Mouse (Mus musculus) kidney, postnatal 36 days (tissue): ENCODE results near the gene Chst8.
A peak's percentile ranks its signal among the peaks of the same experiment; 100 is the strongest.

Experiments
- DNase-seq, 2 experiments: peaks; one replicate each; pipeline ENCODE4 v3.0.0; 2021 to 2022; ENCODE audit warnings: mixed read lengths in 2 of 2

The Chst8 gene

DNA sequence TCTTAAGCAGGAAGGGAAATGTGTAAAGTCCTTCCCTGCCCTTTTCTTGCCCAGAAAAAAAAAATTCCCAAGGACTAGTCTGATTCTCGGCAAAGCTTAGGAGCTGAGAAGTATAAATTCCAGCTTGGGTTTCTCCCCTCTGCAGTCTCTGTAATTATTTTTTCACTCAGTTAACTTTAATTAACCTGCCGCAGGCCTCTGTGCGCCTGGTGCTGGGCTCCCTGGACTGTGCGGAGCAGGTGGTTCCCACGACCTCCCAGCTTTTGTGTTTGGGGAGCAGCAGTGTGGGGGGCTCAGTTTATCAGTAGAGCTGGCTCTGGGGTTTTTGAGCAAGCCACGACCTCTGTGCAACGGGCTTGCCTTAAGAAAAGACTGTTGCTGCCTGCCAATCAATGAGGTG, 62.2 kb downstream of the Chst8 start:
- DNase-seq: no peak

DNA sequence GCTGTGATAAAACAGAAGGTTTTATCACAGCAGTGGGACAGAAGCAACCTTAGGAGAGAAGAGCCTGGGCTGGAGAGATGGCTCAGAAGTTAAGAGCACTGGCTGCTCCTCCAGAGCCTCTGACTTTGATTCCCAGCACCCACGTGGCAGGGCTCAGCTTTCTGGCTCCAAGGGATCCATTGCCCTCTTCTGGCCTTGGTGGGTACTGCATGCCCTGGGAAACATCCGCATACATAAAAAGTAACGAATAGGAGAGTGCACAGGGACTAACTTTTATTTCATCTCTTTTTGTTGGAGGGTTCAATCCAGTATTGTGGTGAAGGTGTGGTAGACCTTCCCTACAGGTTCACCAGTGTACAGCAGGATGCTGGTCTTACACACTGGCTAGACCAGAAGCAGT, 62.8 kb downstream of the Chst8 start:
- DNase-seq: peak; percentile 17 to 62

DNA sequence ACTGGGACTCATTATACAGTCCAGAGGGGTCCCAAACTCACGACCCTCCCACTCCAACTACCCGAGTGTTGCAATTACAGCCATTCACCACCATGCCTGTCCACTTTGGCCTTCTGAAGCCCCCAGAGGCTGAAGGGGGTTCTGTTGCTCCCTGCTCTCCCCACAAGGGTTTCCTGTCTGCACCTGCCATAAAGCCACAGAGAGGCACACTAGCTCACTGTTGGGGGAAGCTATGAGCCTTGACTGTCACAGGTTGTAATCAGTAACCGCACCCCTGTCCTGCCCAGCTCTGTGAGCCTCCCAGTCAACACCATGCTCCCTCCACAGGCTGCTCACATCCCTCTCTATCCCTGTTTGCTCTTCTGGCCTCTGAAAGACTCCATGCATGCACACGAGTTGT, 64.0 kb downstream of the Chst8 start:
- DNase-seq: no peak

DNA sequence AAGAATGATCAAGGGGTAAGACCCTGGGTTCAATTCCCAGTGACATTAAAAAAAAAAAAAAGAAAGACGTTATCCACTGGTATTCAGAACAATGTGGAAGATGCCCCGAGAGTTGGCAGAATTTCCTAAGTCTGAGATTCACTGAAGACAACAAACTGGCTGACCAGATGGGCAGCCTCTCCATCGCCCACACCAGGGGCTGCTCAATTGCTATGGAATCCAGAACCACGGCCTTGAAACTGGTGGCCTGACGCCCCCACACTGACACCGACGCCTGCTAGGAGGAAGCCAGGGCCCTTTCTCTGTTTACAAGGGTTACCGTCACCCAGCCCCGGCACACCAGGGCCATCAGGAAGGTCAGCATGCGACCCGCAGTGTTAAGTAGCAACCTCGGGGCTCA, 64.8 kb downstream of the Chst8 start:
- DNase-seq: no peak

DNA sequence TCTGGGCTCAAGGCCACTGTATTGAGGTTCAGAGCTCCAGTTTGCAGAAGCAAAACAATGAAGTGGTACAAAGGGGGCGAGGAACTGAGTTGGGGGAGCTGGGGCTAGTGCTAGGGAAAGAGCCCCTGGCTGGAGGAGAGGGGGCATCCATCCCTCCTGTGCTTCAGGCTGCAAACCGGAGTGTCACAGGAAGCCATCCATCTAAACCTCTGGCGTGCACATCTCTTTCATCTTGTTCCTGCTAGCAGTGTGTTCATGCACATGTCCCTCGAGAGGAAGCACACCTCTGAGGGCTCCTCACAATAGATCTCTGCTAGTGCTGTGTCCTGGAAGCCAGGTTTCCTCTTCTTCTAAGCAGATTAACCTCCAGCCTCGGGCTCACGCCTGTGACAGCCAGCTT, 65.9 kb downstream of the Chst8 start:
- peak in 1 of 2 experiments; percentile 13 for DNase-seq

DNA sequence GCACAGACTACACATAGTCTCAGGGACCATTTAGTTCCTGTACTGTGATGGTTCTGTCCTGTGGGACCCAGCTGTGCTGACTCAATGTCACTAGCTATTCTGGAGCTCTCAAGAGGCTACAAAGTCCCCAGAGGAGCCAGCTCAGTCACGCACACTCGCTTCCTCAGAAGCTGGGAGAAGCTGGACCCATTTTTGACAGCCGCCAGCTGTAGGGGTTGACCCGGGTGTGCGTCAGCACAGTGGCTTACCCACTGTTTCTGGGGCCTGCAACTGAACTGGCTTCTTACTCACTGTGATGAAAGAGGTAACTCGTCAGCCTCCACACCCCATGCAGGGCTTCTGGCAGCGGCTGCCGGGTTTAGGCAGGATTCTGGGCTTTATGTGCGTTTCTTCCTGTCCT, 66.3 kb downstream of the Chst8 start:
- DNase-seq: peak; percentile 63 to 66

DNA sequence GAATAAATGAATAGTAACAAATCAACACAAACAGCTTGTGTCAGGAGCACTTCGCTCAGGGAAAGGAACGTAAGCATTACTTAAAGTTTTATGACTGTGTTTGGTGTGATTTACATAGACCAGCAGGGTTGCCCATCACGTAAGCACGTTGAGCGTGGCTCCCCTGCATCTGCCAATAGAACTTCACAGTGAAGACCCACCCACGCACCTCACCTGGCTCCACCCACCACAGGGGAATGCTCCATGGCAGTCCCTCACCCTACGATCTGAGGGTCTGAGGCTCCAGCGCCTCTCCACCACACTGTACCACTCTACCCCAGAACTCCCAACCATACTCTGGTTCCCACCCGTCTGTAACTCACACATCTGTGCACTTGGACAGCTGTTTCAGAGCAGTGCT, 67.1 kb downstream of the Chst8 start:
- no peak for DNase-seq

DNA sequence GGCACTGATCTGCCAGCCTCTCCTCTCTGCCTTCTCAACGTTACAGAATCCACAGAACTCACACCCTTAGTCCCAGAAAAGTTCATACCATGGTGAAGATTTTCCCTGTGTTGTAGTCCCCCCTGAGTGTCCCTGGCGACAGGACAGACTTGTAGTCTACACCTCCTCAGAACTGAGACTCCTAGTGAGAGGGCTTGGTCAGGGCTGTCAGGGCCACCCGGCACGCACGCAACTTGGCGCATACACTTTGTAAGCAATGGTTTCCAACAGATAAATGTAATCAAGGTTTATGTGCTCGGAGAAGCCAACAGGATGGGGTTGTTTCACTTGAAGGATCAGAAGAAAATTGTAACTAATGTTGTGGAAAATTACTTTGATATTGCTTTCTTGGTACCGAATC, 67.5 kb downstream of the Chst8 start:
- no peak for DNase-seq

DNA sequence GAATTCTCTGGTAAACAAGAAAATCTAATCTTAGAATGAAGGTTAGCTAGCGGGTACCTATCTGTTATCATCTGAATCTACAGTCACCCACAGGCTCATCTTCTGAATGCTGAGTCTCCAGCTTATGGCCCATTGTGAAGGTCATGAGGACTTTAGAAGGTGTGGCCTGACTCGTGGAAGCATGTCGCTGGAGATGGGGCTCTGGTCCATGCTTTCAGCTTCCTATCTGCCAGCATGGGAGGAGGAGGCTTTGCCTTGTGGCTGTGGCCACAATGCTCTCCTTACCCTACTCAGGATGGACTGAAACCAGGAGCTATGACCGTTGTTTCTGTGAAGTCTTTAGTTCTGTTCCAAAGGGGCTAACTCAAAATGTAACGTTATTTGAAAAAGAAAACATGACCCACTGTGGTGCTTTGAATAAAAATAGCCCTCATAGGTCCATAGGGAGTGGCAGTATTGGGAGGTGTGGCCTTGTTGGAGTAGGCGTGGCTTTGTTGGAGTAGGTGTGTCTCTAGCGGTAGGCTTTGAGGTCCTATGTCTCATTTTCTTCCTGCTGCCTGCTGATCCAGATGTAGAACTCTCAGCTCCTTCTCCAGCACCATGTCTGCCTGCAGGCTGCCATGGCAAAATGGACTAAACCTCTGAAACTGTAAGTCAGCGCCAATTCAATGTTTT, 69.0 kb downstream of the Chst8 start:
- DNase-seq: no peak

DNA sequence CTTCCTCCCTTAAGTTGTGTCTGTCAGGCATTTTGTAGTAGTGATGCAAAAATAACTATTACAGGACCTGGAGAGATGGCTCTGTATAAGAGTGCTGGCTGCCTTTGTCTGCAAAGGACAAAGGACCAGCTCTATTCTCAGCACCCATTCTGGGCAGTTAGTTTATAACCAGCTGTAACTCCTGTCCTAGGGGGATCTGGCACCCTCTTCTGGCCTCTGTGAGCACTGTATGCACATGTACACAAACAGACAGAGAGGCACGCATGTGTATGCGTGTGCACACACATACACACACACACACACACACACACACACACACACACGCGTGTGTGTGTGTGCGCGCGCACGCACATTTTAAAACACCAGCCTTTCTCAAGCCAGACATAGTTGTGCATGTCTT, 73.1 kb downstream of the Chst8 start:
- DNase-seq: no peak

DNA sequence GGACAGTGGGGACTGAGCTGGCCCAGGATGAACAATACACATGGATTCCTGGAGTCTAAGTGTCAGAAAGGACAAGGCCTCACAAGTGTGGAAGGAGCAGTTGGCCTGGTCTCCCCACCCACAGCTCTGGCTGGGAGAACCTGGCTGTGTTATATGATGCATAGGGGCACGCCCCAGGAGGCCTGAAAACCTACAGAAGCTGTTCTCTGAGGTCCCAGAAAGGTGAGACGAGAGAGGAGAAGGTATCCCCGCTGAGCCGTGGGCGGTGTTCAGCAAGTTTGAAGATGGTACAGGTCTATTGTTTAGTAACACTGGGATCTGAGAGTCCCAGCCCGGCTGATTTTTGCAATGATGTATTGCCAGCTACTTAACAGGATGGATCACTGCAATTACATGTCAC, 75.3 kb downstream of the Chst8 start:
- no peak for DNase-seq

DNA sequence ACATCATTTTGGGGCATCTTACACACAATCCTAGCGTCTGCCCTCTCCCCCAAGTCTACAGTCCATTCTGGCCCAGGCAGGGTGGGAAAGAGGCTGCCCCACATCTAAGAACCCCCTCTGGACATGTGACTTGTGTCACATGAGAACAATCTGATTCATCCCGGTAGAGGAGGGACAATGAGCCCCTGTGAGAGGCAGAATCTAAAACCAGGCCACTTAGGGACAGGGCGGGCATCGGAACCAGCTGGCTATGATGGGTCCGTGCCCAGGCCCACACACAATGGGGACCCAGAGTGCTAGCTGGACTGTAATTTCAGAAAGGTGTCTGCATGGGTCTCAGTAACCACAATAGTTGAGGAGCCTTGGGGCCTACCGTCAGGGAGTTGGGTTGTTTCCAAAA, 78.2 kb downstream of the Chst8 start:
- no peak for DNase-seq

DNA sequence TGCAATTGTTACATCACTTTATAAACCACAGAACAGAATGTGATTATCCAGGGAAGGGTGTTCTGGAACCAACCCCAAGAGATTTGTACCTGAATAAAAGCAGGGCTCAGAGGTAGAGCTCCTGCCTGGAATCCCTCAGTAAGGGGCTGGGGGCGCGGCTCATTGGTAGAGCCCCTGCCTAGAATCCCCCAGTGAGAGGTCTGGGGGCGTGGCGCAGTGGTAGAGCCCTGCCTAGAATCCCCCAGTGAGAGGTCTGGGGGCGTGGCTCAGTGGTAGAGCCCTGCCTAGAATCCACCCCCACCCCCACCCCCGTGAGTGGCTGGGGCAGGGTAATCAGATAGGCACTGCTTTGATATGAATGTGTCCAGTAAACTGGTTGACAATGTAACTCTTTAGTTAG, 83.6 kb downstream of the Chst8 start:
- DNase-seq: no peak

DNA sequence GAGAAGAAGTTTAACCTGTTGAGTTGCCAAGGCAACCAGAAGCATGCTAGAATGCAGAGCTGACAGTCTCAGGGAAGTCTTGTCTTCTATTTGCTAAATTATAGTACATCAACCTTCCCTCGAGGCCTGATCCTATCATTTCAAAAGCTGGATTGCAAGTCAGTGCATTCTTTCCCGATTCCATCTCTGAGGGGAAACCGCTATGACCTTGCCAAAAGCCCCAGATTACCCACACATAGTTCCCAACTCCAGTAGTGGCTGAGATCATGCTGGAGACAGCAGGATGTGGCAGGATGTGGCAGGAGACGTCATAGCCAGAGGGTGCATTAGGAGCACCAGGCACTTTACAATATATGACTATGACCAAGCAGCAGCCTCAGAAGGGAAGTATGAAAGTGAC, 87.3 kb downstream of the Chst8 start:
- no peak for DNase-seq

DNA sequence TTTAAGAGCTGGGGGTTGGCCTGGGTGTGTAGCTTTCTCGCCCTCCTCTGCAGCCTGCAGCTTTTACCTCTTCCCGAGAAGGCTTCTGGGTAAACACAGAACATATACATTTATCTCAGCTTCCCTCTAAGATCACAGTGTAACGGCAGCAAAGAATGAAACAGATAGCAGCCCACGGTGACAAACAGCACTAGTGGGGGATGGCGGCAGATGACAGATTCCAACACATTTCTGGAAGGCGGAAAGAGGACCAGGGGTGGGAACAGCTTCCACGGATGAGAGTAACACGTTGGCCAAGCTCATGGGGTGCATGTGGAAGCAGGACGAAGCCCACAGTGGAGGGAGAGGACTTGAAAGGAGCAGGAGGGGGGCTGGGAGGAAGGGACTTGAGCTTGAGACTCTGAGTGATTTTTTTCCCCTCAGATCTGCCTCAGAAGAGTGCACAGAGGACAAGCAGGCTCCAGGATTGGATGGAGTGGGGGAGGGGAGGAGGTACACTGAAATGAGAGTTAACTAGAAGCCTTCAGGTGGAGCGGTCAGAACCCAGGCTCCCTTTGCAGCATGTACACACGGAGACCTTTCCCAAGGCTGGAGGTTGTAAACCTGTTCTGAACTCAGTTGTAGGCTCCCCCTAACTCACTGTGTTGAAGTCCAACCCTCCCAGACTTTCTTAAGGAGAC, 89.8 kb downstream of the Chst8 start:
- no peak for DNase-seq

DNA sequence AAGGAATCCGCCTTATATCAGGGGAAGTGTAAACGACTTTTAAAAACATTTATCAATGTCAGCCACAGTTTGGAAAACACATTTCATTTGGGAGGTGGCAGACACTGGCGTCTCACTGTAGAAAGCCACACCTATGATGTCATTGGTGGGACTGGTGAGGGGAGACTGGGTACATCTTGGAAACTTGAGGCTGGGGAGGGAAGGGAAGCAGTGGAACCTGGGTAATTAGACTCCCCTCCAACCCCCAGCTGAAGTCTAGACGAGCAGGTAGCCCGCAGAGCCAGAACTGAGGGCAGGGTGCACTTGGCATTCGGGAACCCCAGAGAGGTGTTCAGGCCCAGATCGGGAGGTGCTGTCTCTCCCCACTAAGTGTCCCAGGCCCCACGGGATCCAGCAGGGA, 90.4 kb downstream of the Chst8 start:
- no peak for DNase-seq

DNA sequence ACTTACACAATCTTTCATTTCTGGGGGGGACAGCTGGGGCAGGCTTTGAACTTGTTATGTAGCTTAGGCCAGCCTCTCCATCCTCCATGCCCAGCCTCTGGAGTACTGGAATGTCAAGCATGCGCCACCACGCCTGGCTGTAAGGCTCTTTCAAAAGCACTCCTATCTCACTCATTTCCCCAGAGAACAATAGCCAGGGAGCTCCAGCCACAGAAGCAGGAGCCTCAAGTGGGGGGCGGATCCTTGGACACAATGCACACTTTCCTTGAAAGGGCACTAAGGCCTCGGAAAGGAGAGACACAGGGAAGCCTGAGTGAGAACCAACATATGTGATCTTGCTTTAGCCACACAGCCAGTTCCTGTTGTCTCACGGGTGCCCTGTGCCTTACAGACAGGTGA, 90.9 kb downstream of the Chst8 start:
- DNase-seq: peak; percentile 9 to 30

DNA sequence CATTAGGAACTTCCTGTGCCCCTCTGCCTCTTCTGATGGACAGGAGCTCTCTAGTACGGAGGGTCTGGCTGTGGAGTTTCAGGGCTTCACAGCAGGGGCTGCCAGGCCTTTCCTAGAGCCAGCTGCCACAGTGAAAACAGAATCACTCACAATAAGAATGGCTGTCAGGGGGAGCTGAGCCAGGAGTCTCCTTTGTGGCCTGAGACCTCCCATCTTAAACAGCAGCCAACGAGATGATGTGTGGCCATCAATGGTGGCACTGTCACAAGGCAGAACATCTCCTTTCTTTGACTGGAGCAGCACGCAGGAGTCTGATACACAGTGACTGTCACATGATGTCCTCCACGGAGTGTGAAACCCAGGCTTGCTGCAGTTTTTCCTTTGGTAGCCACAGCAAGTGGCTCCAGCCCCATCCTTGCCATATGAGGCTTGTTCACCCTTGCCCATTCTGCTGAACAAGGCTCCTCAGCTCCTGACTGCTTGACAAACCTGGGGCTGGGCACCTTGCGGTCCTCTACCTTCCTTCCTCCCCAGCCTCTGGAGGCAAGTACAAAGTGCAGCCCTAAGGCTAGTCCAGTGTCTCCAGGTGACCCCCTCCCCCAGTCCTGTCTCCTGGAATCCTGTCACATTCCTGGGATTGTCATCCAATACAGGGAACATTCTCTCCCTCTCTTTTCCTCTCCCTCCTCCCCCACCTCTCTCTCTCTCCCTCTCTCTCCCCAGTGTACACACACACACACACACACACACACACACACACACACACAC, 91.4 kb downstream of the Chst8 start:
- no peak for DNase-seq

DNA sequence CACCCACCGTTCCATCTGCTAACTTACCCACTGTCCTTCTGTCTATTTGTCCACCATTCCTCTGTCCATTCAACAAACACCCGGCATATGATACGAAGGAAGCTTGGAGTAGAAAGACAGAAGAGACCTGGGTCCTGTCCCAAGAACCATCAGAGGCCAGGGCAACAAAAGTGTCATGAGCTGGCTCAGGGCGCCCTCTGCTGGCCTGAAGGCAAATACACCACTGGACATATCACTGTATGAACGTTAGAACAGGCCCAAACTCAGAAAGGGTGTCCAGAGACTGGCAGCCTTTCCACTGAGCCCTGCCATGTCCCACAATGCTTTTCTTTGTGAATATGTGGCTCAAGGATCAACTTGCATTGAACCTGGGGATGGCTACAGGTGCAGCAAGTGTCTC, 92.9 kb downstream of the Chst8 start:
- peak; percentile 69 to 89 for DNase-seq

DNA sequence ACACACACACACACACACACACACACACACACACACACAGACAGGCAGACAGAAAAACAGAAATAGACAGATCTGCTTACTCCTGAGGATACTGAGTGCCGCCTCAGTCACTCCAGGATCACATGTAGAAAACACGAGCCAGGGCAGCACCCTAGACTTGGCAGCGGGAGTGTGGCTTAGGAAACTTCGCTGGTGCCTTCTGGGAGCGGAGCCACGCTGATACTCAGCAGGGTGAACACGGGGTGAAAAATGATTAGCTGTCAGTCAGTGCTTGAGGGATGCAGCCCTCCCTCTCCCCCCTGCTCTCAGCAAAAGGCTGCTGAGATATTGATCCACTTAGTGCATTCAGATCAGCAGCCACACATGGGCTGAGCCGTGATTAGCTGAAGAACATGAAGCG, 93.9 kb downstream of the Chst8 start:
- DNase-seq: peak; percentile 7 to 29

DNA sequence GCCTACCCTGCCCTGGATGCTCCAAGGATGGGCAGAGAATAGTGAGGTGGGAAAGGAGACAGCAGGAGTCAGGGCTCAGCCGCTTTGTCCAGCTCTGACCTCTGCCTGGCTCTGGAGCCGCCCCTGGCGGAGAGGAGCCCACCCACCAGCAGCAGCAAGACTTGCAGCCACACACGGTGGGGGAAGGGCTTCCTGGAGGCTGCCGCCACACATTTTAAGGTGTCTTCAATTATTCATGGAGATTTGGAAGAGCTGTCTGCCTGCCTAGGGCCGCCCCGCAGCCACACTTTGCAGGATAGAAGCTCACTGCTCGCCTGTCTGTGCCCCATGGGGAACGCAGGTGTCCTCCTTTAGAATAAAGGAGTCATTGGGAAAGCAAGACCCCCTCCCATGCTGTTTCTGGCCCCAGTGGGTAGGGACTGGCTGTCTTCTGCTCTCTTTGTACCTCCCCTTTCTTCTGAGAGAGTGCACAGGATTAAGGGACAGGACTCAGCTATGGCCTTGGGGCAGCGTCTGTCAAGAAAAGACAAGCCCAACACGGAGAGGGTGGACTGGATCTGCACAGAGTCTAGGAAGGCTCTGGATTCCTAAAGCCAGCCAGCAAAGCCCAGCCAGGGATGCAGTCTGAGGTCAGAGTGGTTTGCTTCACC, 95.2 kb downstream of the Chst8 start:
- DNase-seq: no peak

DNA sequence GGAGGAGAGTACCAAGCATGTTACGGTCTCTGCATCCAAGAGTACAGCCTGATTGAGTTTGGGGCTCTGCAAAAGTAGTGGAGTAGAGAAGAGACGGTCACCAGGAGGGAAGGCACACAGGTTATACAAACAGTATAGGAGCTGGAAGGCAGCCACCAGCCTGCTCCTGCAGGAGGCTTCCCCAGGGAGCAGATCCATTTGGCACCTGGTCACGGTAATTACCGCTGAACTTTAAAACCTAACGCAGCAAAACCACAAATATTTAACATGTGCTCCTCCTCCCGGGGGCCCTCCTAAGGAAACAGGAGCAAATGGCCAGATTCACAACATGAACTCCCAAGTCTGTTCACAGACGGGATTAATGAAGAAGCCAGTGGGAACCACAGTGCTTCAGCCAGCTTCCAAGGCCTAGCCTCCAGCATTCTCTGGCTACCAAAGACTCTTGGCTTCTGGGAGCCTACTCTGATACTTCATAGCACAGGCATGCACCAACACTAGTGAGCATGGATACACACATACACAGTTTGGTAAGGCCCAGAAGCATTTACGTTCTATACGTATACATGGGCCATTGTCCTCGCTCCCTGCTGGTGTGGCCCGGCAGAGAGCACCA, 97.6 kb downstream of the Chst8 start:
- peak; percentile 83 to 88 for DNase-seq

DNA sequence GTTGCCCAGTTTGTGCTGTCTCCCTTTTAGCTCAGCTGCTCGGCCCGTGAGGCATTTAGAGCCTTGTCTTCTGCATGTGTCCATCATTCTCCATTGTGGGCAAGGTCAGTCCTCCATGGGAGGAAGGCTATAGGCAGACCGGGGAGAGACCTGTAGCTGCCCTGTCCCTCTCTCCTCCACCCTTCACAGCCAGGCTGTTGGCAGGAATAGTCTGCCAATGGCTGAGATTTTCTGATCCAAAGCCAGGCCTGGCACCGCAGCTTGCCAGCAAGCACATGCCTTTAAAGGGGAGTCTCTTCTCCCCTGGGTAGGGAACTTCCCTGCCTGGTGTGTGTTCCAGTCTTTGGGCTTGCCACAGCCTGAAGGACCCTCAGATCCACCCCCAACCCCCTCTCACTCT, 103.4 kb downstream of the Chst8 start:
- DNase-seq: no peak
